Mouse (Mus musculus) Patski (cell line): ENCODE results near the gene Thrap3. TPM values are rescaled to one million over a fixed set of nuclear protein-coding genes. Genes with fewer than 3 reads are reported as not detected.
"Not testable (repeated sequence)": the region's sequence is repeated elsewhere in the genome, so short reads cannot be mapped to it uniquely, and the experiment has no call there.

Experiments used
- ATAC-seq: fragments of 100-300 bp; one replicate; pipeline ENCODE4 v1.8.0; 2021
- CTCF ChIA-PET: fragments of 350-600 bp; sonication (Branson Sonifier 250); formaldehyde crosslinking; loops from one replicate; lab custom pipeline; 2022; ENCODE audit warnings: inconsistent platforms; lab: Charles Lee
- POLR2A ChIA-PET: fragments of 350-600 bp; sonication (Branson Sonifier 250); formaldehyde crosslinking; loops from one replicate; lab custom pipeline; 2022; ENCODE audit warnings: antibody characterized with exemption, inconsistent platforms; lab: Charles Lee
- DNase-seq: peaks from one replicate; pipeline ENCODE4 v3.0.0-alpha.2; 2011; ENCODE audit warnings: low read depth, low spot score
- H3K27me3 ChIP-seq: fragments of 371-371 bp; one replicate; pipeline ENCODE4 v1.5.1; 2021
- CTCF ChIP-seq: fragments of 100-300 bp; IDR thresholded peaks from one replicate; pipeline ENCODE4 v1.5.1; 2021
- in situ Hi-C: fragments of 300-500 bp; cut with MboI; formaldehyde crosslinking; loops from 3 replicates; pipeline ENCODE4 v1.11.1; 2018; ENCODE audit warnings: low pct_unique_long_range_greater_than_20kb, mixed read lengths
- polyA plus RNA-seq: library from polyadenylated mRNA; unstranded; gene quantifications from one replicate; pipeline ENCODE4 v1.2.3, GENCODE M21; 2021

The Thrap3 gene
- polyA plus RNA-seq, 1 experiment from 2014 or later, result 141 TPM

- ChIA-PET CTCF (no interaction called here), POLR2A (interaction anchor here (1.0 kb wide), 1 partner anchor 9 kb away, joined by 3 read pairs; no protein-coding TSS in a partner anchor)
- H3K27me3 ChIP-seq, result no peaks in the 10 kb centered on the region
- no peak for TF ChIP-seq CTCF
- ATAC-seq (no peak), DNase-seq (no peak)
- in situ Hi-C loops, result no loop called here
These were observed 33.7 kb downstream of the Thrap3 start for GRCm38 (mm10) chr4:126168851-126169250.

DNA sequence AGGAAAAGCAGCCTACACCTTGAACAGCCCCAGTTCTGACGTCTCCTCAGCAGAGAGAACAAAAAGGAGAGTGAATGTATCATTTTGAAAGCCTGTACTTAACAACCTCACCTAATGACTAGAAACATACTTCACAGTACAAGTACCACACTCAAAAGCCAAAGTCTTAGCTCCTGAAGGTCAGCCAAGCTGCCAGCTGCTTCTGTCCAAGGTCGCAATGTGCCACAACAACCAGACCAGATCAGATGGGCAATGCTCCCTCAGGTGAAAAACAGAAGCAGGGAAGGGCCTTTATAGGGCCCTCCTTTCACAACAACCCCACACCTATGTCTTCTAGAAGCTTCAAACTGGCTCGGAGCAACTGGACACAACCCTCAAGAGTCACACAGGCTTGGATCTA, 36.5 kb downstream of the Thrap3 start:
- in situ Hi-C loops, result no loop called here
- no peaks in the 10 kb centered on the region for H3K27me3 ChIP-seq
- TF ChIP-seq CTCF, result no peak
- no peak for ATAC-seq
- POLR2A ChIA-PET, result interaction anchor here (0.6 kb wide), 1 partner anchor 24 kb away, joined by 3 read pairs; no protein-coding TSS in a partner anchor
- no peak for DNase-seq
- CTCF ChIA-PET, result interaction anchor here (1.6 kb wide), 1 partner anchor 14 kb away, joined by 3 read pairs; no protein-coding TSS in a partner anchor

GRCm38 (mm10) chr4:126165092-126165491, 37.5 kb downstream of the Thrap3 start:
- DNase-seq, POLR2A ChIA-PET, H3K27me3 ChIP-seq, ATAC-seq, in situ Hi-C loops: not testable (repeated sequence)
- CTCF ChIA-PET, result interaction anchor here (1.6 kb wide), 1 partner anchor 15 kb away, joined by 3 read pairs; no protein-coding TSS in a partner anchor

- CTCF ChIA-PET, result no interaction called here
- no peaks in the 10 kb centered on the region for H3K27me3 ChIP-seq
- ATAC-seq (no peak), DNase-seq (no peak)
- POLR2A ChIA-PET, result interaction anchor here (1.0 kb wide), 1 partner anchor 11 kb away, joined by 4 read pairs; no protein-coding TSS in a partner anchor
- in situ Hi-C loops, result no loop called here
- TF ChIP-seq CTCF, result no peak
These were observed 38.9 kb downstream of the Thrap3 start for GRCm38 (mm10) chr4:126163685-126164084.

DNA sequence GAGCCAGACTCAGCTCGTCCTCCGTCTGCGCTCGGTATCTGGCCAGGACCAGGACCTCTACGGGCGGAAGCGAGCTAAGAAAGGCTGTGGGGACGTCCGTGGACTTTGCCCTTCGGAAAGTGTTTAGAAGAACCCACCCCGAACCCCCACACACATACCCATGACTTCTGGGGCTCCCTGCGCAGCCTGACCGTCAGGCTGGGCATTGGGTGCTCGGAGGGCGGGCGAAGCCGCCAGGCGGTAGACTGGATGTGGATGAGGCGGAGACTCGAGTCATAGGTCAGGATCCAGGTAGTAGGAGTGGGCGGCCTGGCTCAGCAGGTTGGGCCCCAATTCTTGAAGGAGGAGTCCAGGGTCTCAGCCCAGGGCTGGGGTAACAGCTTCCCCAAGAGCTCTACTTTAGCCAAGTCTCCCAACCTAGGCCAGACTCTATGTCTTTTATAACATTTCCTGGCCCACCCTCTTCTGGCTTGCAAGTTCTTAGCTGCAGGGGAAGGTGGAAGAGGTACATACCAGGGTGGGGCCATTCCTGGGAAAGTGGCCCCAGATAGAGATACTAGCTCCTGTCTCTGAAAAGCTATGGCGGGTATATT, 39.4 kb downstream of the Thrap3 start, which contains the start of gene Sh3d21:
Gene Sh3d21, minus strand, starts transcription at position 425 of the 593 bp plus-strand sequence.
- TF ChIP-seq CTCF, result no peak
- DNase-seq (no peak), ATAC-seq (no peak)
- no peaks in the 10 kb centered on the region for H3K27me3 ChIP-seq
- in situ Hi-C loops, result no loop called here
- ChIA-PET CTCF (no interaction called here), POLR2A (interaction anchor here (1.0 kb wide), 1 partner anchor 11 kb away, joined by 4 read pairs; no protein-coding TSS in a partner anchor)

- ChIA-PET POLR2A (interaction anchor here (1.0 kb wide), 1 partner anchor 10 kb away, joined by 4 read pairs; no protein-coding TSS in a partner anchor), CTCF (interaction anchor here (1.4 kb wide), 1 partner anchor 19 kb away, joined by 4 read pairs; no protein-coding TSS in a partner anchor)
- TF ChIP-seq CTCF, result no peak
- in situ Hi-C loops, result no loop called here
- ATAC-seq (no peak), DNase-seq (no peak)
- no peaks in the 10 kb centered on the region for H3K27me3 ChIP-seq
These were observed 40.0 kb downstream of the Thrap3 start for GRCm38 (mm10) chr4:126162544-126163066.

DNA sequence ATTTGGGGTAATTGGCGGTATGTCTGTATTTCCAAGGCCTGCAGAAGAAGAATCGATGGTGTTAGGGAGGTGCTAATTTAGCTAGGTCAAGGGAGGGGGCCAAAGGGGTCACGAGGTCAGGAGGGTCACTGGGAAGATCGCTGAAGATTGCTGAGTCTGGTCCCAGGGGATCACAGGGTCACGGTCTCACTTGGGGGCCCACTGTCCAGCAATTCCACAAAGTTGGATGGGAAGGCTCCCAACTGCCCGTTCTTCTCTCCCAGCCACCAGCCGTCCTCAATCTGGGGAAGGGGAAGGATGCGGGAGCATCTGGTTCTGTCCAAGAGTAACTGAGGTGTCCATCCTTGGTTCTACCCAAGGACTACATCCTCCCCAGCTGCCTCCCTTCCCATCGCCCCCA, 40.6 kb downstream of the Thrap3 start:
- POLR2A ChIA-PET, result no interaction called here

DNA sequence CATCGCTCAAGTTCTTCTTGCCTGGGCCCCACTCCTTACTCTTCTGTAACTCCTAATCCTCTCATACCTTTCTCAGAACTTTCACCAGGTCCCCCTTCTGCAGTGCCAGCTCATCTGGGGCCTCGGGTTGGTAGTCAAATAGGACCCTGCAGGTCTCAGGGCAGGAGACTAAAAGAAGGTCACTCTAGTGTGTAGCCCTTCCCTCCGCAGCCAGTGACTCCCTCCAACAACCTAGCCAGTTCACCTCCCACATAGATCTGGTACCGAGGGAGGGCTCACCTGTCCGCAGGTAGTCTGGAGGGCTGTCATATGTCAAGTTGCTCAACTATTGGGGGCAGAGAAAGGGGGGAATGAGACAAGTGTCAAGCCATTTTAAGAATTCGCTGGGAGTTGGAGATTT, 41.1 kb downstream of the Thrap3 start:
- in situ Hi-C loops, result no loop called here
- ATAC-seq (no peak), DNase-seq (no peak)
- ChIA-PET CTCF (interaction anchor here (1.4 kb wide), 1 partner anchor 20 kb away, joined by 4 read pairs; no protein-coding TSS in a partner anchor), POLR2A (no interaction called here)
- no peaks in the 10 kb centered on the region for H3K27me3 ChIP-seq
- no peak for TF ChIP-seq CTCF

More for the DNA sequence above, 40.6 kb downstream of the Thrap3 start:
- no peak for TF ChIP-seq CTCF
- in situ Hi-C loops, result no loop called here
- CTCF ChIA-PET, result interaction anchor here (1.4 kb wide), 1 partner anchor 19 kb away, joined by 4 read pairs; no protein-coding TSS in a partner anchor
- DNase-seq (no peak), ATAC-seq (no peak)
- no peaks in the 10 kb centered on the region for H3K27me3 ChIP-seq

GRCm38 (mm10) chr4:126160981-126161380, 41.6 kb downstream of the Thrap3 start:
- ATAC-seq, result no peak
- TF ChIP-seq CTCF, result no peak
- no peak for DNase-seq
- ChIA-PET CTCF (no interaction called here), POLR2A (interaction anchor here (1.4 to 1.6 kb wide), 2 partner anchors 8 to 15 kb away, joined by 3 to 6 read pairs; no protein-coding TSS in a partner anchor)
- in situ Hi-C loops, result no loop called here
- no peaks in the 10 kb centered on the region for H3K27me3 ChIP-seq

- CTCF ChIA-PET, result interaction anchor here (1.0 to 1.1 kb wide), 2 partner anchors 11 to 14 kb away, joined by 4 to 5 read pairs; no protein-coding TSS in a partner anchor
- in situ Hi-C loops, result loop anchor here (5.0 kb wide), 1 partner anchor 72 kb away; no protein-coding TSS in a partner anchor
- H3K27me3 ChIP-seq, result no peaks in the 10 kb centered on the region
- DNase-seq, result no peak
- no peak for TF ChIP-seq CTCF
- ATAC-seq, result no peak
- POLR2A ChIA-PET, result interaction anchor here (1.4 to 1.6 kb wide), 2 partner anchors 10 to 17 kb away, joined by 3 to 6 read pairs; no protein-coding TSS in a partner anchor
These were observed 43.1 kb downstream of the Thrap3 start for GRCm38 (mm10) chr4:126159455-126159854.

GRCm38 (mm10) chr4:126157562-126157961, 45.0 kb downstream of the Thrap3 start:
- TF ChIP-seq CTCF, result no peak
- CTCF ChIA-PET, result interaction anchor here (0.7 to 1.1 kb wide), 2 partner anchors 26 to 71 kb away, joined by 3 read pairs; no protein-coding TSS in a partner anchor
- no peaks in the 10 kb centered on the region for H3K27me3 ChIP-seq
- in situ Hi-C loops, result loop anchor here (5.0 kb wide), 1 partner anchor 70 kb away; no protein-coding TSS in a partner anchor
- no peak for ATAC-seq
- POLR2A ChIA-PET, result no interaction called here
- no peak for DNase-seq
